Mouse (Mus musculus): ENCODE results near the gene Mcf2l.

- TF ChIP-seq EP300 (IDR thresholded peaks at IDR 0.05; ENCODE audit: low read depth) (no peak), CTCF (IDR thresholded peaks at IDR 0.05; ENCODE audit: low read depth) (no peak)
Observed at GRCm38 (mm10) chr8:12825686-12826237, 47.8 kb upstream of the Mcf2l start.
